Mouse (Mus musculus) spleen, adult 2 months (tissue): ENCODE measurements around the gene B3galt2. TPM values are rescaled to one million over a fixed set of nuclear protein-coding genes. Genes with fewer than 3 reads are reported as not detected.
A peak's percentile ranks its signal among the peaks of the same experiment; 100 is the strongest.

Source experiments
- DNase-seq, 2 experiments: peaks; one replicate each; pipeline versions ENCODE4 v3.0.0 to v3.0.0-alpha.2; 2012 to 2021; ENCODE audit warnings: low spot score in 2 of 2, low read depth in 1 of 2
- H3K27ac ChIP-seq: fragments of 200-500 bp; 2 replicates; pipeline ENCODE4 v1.5.1; 2012; ENCODE audit warnings: low read length, inconsistent platforms; ENCODE audit not compliant: insufficient read depth
- H3K27me3 ChIP-seq: fragments of 200-500 bp; 2 replicates; pipeline ENCODE4 v1.6.1; 2012; ENCODE audit warnings: mild to moderate bottlenecking, moderate library complexity, low read length, inconsistent platforms; ENCODE audit not compliant: control insufficient read depth, insufficient read depth
- H3K36me3 ChIP-seq: fragments of 200-500 bp; 2 replicates; pipeline ENCODE4 v1.6.1; 2012; ENCODE audit warnings: mild to moderate bottlenecking, low read length, inconsistent platforms; ENCODE audit not compliant: control insufficient read depth, insufficient read depth
- H3K4me1 ChIP-seq: fragments of 200-500 bp; 2 replicates; pipeline ENCODE4 v1.6.1; 2011; ENCODE audit warnings: inconsistent platforms; ENCODE audit not compliant: control insufficient read depth, insufficient read depth, insufficient read length
- H3K4me3 ChIP-seq: fragments of 200-500 bp; 2 replicates; pipeline ENCODE4 v1.5.1; 2011; ENCODE audit warnings: mild to moderate bottlenecking, inconsistent platforms; ENCODE audit not compliant: insufficient read depth, insufficient read length; ENCODE audit errors: extremely low read depth
- CTCF ChIP-seq: fragments of 200-500 bp; IDR thresholded peaks from 2 replicates; pipeline ENCODE4 v1.5.1; 2011; ENCODE audit warnings: mild to moderate bottlenecking, inconsistent platforms; ENCODE audit not compliant: insufficient read depth, insufficient read length, insufficient replicate concordance; ENCODE audit errors: extremely low read depth
- POLR2A ChIP-seq: fragments of 200-500 bp; IDR thresholded peaks from 2 replicates; pipeline ENCODE4 v1.6.1; 2011; ENCODE audit warnings: low read depth, low read length, inconsistent platforms
- WGBS: fragments of 180-500 bp; shearing (Covaris S2); methylation state at CpG from one replicate; pipeline ENCODE4 v1.1.7; 2018; 5-methylcytosine and 5-hydroxymethylcytosine counted together
- polyA plus RNA-seq: library from polyadenylated mRNA; depleted of rRNA; stranded (reverse); fragments of >200 nt; gene quantifications from 2 replicates; pipeline ENCODE4 v1.2.3, GENCODE M21; 2012

B3galt2 gene
- polyA plus RNA-seq, 1 experiment: 0.02 TPM

GRCm38 (mm10) chr1:143631337-143631736 is 9.1 kb upstream of the B3galt2 start:
- 90% methylated on average over 7 of the region's 7 CpGs for WGBS
- DNase-seq: no peak
- Histone ChIP-seq H3K36me3 (peaks cover 5% of the 10 kb centered on the region; the same call in 1 of the 2 replicates), H3K4me3 (no peak overlapping the region), H3K27me3 (no peaks in the 10 kb centered on the region), H3K4me1 (no peaks in the 10 kb centered on the region), H3K27ac (no peak overlapping the region)
- TF ChIP-seq CTCF (no peak), POLR2A (no peak)

- H3K27ac ChIP-seq: no peak overlapping the region
- no peaks in the 10 kb centered on the region; the same call in 1 of the 2 replicates for H3K36me3 ChIP-seq
- no peaks in the 10 kb centered on the region for H3K4me1 ChIP-seq
- no peak overlapping the region for H3K4me3 ChIP-seq
- no peak for DNase-seq
- no peaks in the 10 kb centered on the region for H3K27me3 ChIP-seq
- TF ChIP-seq POLR2A: no peak
- TF ChIP-seq CTCF: no peak
- 85% methylated on average over 1 of the region's 1 CpGs for WGBS
Measured at GRCm38 (mm10) chr1:143632361-143632760, 8.1 kb upstream of the B3galt2 start.

DNA sequence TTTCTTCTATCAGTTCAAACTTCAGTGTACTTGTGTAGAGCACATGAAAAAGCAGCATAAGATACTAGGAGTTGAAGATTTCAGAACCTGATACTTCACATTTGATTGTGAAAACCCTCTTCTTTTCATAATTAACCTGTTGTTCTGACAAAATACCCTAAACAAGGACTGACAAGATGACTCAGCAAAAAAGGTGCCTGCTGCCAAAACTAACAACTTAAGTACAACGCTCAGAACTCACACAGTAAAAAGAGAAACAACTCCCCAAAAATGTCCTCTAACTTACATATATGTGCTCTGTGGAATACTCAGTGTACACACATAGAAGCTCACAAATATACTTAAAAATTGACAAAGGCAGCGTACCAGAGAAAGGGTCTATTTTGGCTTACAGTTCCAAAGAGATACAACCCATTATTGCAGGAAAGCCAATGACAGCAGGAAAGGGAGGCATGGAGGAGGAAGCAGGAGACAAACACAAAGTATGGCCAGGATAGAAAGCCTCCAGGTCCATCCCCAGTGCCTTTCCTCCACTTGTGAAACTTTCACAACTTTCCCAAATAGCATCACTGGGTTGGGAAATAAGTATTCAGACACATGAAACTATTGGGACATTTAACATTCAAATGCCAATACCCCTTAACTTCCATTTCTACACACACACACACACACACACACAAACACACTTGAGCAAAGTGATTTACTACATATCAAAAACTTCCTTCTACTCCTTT is 7.4 kb upstream of the B3galt2 start:
- DNase-seq: no peak
- WGBS: 87% methylated on average over 2 of the region's 2 CpGs

DNA sequence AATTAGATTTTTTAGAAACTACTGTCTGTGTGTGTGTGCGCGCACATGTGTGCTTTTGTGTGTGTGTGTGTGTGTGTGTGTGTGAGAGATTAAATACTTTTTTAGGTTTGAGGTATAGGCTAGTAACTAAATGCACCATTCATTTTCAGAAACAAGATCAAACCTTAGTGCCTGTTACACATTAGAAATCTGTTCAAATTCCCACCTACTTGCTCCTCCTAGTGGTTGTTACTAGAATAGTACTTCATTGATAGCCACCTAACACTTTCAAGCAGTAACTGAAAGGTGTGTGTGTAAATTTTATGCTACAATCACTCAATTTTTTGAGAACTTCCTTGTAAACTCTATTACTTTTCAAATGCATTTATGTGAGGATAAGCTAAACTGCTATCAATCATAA is 3.8 kb downstream of the B3galt2 start:
- Histone ChIP-seq H3K27ac (no peak overlapping the region), H3K27me3 (no peaks in the 10 kb centered on the region), H3K36me3 (no peaks in the 10 kb centered on the region), H3K4me3 (no peak overlapping the region), H3K4me1 (no peaks in the 10 kb centered on the region)
- TF ChIP-seq CTCF (no peak), POLR2A (no peak)
- DNase-seq: peak in 1 of 2 experiments; percentile 9
- WGBS: 95% methylated on average over 2 of the region's 2 CpGs

More for the DNA sequence above, 7.4 kb upstream of the B3galt2 start:
- no peak overlapping the region for H3K27ac ChIP-seq
- no peak overlapping the region for H3K4me3 ChIP-seq
- H3K27me3 ChIP-seq: no peaks in the 10 kb centered on the region
- H3K4me1 ChIP-seq: no peaks in the 10 kb centered on the region
- no peaks in the 10 kb centered on the region; the same call in 1 of the 2 replicates for H3K36me3 ChIP-seq
- TF ChIP-seq POLR2A (no peak), CTCF (no peak)

DNA sequence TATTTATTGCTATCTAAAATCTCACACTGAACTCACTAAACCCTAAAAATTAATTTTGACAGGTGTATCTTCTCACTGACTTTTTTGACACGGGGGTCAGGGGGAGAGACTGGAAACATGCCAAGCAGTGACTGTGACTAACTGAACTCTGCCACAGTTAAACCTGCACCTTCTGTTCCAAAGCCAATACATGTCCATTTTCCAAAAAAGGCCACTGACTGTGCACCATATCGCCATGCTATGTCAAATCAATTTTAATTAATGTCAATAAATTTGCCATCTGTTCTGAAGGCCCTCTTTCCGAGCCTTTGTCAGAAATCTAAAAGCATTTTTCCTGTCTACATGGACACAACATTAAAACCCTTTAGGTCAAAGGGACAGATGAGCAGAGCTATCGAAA is 4.9 kb downstream of the B3galt2 start:
- 77% methylated on average over 4 of the region's 4 CpGs for WGBS
- H3K27me3 ChIP-seq: no peaks in the 10 kb centered on the region
- TF ChIP-seq POLR2A (no peak), CTCF (no peak)

DNA sequence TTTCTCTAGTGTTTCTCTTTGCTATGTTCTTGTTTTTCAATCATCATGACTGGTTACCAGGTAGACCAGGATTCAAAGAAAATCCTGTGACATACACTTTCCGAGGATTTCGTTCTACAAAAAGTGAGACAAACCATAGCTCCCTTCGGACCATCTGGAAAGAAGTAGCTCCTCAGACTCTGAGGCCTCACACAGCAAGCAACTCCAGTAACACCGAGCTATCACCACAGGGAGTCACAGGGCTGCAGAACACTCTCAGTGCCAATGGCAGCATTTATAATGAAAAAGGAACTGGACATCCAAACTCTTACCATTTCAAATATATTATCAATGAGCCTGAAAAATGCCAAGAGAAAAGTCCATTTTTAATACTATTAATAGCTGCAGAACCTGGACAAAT is 5.8 kb downstream of the B3galt2 start:
- 96% methylated on average over 4 of the region's 4 CpGs for WGBS
- no peaks in the 10 kb centered on the region for H3K36me3 ChIP-seq
- H3K4me3 ChIP-seq: no peak overlapping the region

More for the DNA sequence above, 4.9 kb downstream of the B3galt2 start:
- H3K27ac ChIP-seq: no peak overlapping the region
- no peak for DNase-seq
- no peaks in the 10 kb centered on the region for H3K36me3 ChIP-seq
- H3K4me1 ChIP-seq: no peaks in the 10 kb centered on the region
- no peak overlapping the region for H3K4me3 ChIP-seq

GRCm38 (mm10) chr1:143650317-143650716 is 9.9 kb downstream of the B3galt2 start:
- Histone ChIP-seq H3K36me3 (0 out of 2 replicates have a peak, but pooled peaks cover 1% of the 10 kb centered on the region), H3K4me1 (peaks cover 3% of the 10 kb centered on the region; the same call in 1 of the 2 replicates), H3K4me3 (no peak overlapping the region), H3K27me3 (no peaks in the 10 kb centered on the region), H3K27ac (no peak overlapping the region)
- TF ChIP-seq CTCF: no peak
- TF ChIP-seq POLR2A: no peak
- WGBS: 97% methylated on average over 2 of the region's 2 CpGs
- no peak for DNase-seq

More for the DNA sequence above, 5.8 kb downstream of the B3galt2 start:
- no peaks in the 10 kb centered on the region for H3K27me3 ChIP-seq
- TF ChIP-seq CTCF (no peak), POLR2A (no peak)
- H3K27ac ChIP-seq: no peak overlapping the region
- DNase-seq: no peak
- H3K4me1 ChIP-seq: no peaks in the 10 kb centered on the region
